Mouse (Mus musculus): Measurements from ENCODE around the gene Ttc7b. TPM values are rescaled to one million over a fixed set of nuclear protein-coding genes. Genes with fewer than 3 reads are reported as not detected.

The Ttc7b gene
- polyA plus RNA-seq, 1 experiment from 2014 or later: 2.4 TPM

GRCm38 (mm10) chr12:100323641-100324040 lies 197.0 kb downstream of the Ttc7b start:
- H3K36me3 ChIP-seq (ENCODE audit: control insufficient read depth, insufficient read depth, low read length): peaks cover 3% of the 10 kb centered on the region; the same call in 1 of the 2 replicates
- WGBS: 74% methylated on average over 2 of the region's 2 CpGs
- H3K9me3 ChIP-seq (ENCODE audit: control insufficient read depth, low read length): no peaks in the 10 kb centered on the region
- H3K4me2 ChIP-seq (replicated peaks; ENCODE audit: low read depth): no peak overlapping the region
- no peak for TF ChIP-seq EP300 (optimal IDR thresholded peaks at IDR 0.05)
- TF ChIP-seq CTCF (IDR thresholded peaks at IDR 0.05; ENCODE audit: low read depth): no peak
- H3K27ac ChIP-seq (replicated peaks): no peak overlapping the region
- H3K4me3 ChIP-seq (ENCODE audit: low read depth, low read length): no peak overlapping the region
- ATAC-seq (ENCODE audit: low FRiP score, low TSS enrichment) (no peak), DNase-seq (ENCODE audit: low spot score) (no peak)
- H3K9ac ChIP-seq (ENCODE audit: low read length): no peak overlapping the region
- H3K27me3 ChIP-seq (ENCODE audit: control insufficient read depth, insufficient read depth, low read length): no peaks in the 10 kb centered on the region
- no peaks in the 10 kb centered on the region for H3K4me1 ChIP-seq (replicated peaks; ENCODE audit: control insufficient read depth, insufficient read depth)

GRCm38 (mm10) chr12:100322225-100322624 lies 198.4 kb downstream of the Ttc7b start:
- ATAC-seq (ENCODE audit: low FRiP score, low TSS enrichment) (no peak), DNase-seq (ENCODE audit: low spot score) (no peak)
- peaks cover 3% of the 10 kb centered on the region; the same call in 1 of the 2 replicates for H3K36me3 ChIP-seq (ENCODE audit: control insufficient read depth, insufficient read depth, low read length)
- H3K9me3 ChIP-seq (ENCODE audit: control insufficient read depth, low read length): no peaks in the 10 kb centered on the region
- H3K9ac ChIP-seq (ENCODE audit: low read length): no peak overlapping the region
- no peak for TF ChIP-seq CTCF (IDR thresholded peaks at IDR 0.05; ENCODE audit: low read depth)
- TF ChIP-seq EP300 (optimal IDR thresholded peaks at IDR 0.05): no peak
- H3K27me3 ChIP-seq (ENCODE audit: control insufficient read depth, insufficient read depth, low read length): no peaks in the 10 kb centered on the region
- no peaks in the 10 kb centered on the region for H3K4me1 ChIP-seq (replicated peaks; ENCODE audit: control insufficient read depth, insufficient read depth)
- 83% methylated on average over 2 of the region's 2 CpGs for WGBS
- no peak overlapping the region for H3K4me2 ChIP-seq (replicated peaks; ENCODE audit: low read depth)
- H3K4me3 ChIP-seq (ENCODE audit: low read depth, low read length): no peak overlapping the region
- H3K27ac ChIP-seq (replicated peaks): no peak overlapping the region

- H3K27ac ChIP-seq (replicated peaks): no peak overlapping the region
- no peaks in the 10 kb centered on the region for H3K9me3 ChIP-seq (ENCODE audit: control insufficient read depth, low read length)
- H3K4me3 ChIP-seq (ENCODE audit: low read depth, low read length): no peak overlapping the region
- H3K4me2 ChIP-seq (replicated peaks; ENCODE audit: low read depth): no peak overlapping the region
- H3K36me3 ChIP-seq (ENCODE audit: control insufficient read depth, insufficient read depth, low read length): peaks cover 3% of the 10 kb centered on the region; the same call in 1 of the 2 replicates
- no peak for TF ChIP-seq CTCF (IDR thresholded peaks at IDR 0.05; ENCODE audit: low read depth)
- no peak for TF ChIP-seq EP300 (optimal IDR thresholded peaks at IDR 0.05)
- no peaks in the 10 kb centered on the region for H3K27me3 ChIP-seq (ENCODE audit: control insufficient read depth, insufficient read depth, low read length)
- DNase-seq (ENCODE audit: low spot score) (no peak), ATAC-seq (ENCODE audit: low FRiP score, low TSS enrichment) (no peak)
- no peak overlapping the region for H3K9ac ChIP-seq (ENCODE audit: low read length)
- H3K4me1 ChIP-seq (replicated peaks; ENCODE audit: control insufficient read depth, insufficient read depth): no peaks in the 10 kb centered on the region
- 87% methylated on average over 4 of the region's 4 CpGs for WGBS
Observed at GRCm38 (mm10) chr12:100321545-100321944, 199.1 kb downstream of the Ttc7b start.

GRCm38 (mm10) chr12:100319746-100320145 lies 200.9 kb downstream of the Ttc7b start:
- no peak overlapping the region for H3K9ac ChIP-seq (ENCODE audit: low read length)
- TF ChIP-seq EP300 (optimal IDR thresholded peaks at IDR 0.05): no peak
- TF ChIP-seq CTCF (IDR thresholded peaks at IDR 0.05; ENCODE audit: low read depth): no peak
- H3K4me2 ChIP-seq (replicated peaks; ENCODE audit: low read depth): no peak overlapping the region
- ATAC-seq (ENCODE audit: low FRiP score, low TSS enrichment): no peak
- H3K36me3 ChIP-seq (ENCODE audit: control insufficient read depth, insufficient read depth, low read length): no peaks in the 10 kb centered on the region
- no peak for DNase-seq (ENCODE audit: low spot score)
- no peaks in the 10 kb centered on the region for H3K27me3 ChIP-seq (ENCODE audit: control insufficient read depth, insufficient read depth, low read length)
- H3K9me3 ChIP-seq (ENCODE audit: control insufficient read depth, low read length): no peaks in the 10 kb centered on the region
- 80% methylated on average over 4 of the region's 4 CpGs for WGBS
- no peak overlapping the region for H3K27ac ChIP-seq (replicated peaks)
- H3K4me1 ChIP-seq (replicated peaks; ENCODE audit: control insufficient read depth, insufficient read depth): no peaks in the 10 kb centered on the region
- H3K4me3 ChIP-seq (ENCODE audit: low read depth, low read length): no peak overlapping the region

GRCm38 (mm10) chr12:100317936-100318335 lies 202.7 kb downstream of the Ttc7b start:
- H3K27ac ChIP-seq (replicated peaks): no peak overlapping the region
- H3K4me3 ChIP-seq (ENCODE audit: low read depth, low read length): no peak overlapping the region
- no peak overlapping the region for H3K4me2 ChIP-seq (replicated peaks; ENCODE audit: low read depth)
- WGBS: 58% methylated on average over 3 of the region's 3 CpGs
- no peaks in the 10 kb centered on the region for H3K4me1 ChIP-seq (replicated peaks; ENCODE audit: control insufficient read depth, insufficient read depth)
- H3K9ac ChIP-seq (ENCODE audit: low read length): no peak overlapping the region
- ATAC-seq (ENCODE audit: low FRiP score, low TSS enrichment) (no peak), DNase-seq (ENCODE audit: low spot score) (no peak)
- H3K9me3 ChIP-seq (ENCODE audit: control insufficient read depth, low read length): no peaks in the 10 kb centered on the region
- no peaks in the 10 kb centered on the region for H3K27me3 ChIP-seq (ENCODE audit: control insufficient read depth, insufficient read depth, low read length)
- H3K36me3 ChIP-seq (ENCODE audit: control insufficient read depth, insufficient read depth, low read length): no peaks in the 10 kb centered on the region
- TF ChIP-seq EP300 (optimal IDR thresholded peaks at IDR 0.05) (no peak), CTCF (IDR thresholded peaks at IDR 0.05; ENCODE audit: low read depth) (no peak)

GRCm38 (mm10) chr12:100316094-100316493 lies 204.5 kb downstream of the Ttc7b start:
- TF ChIP-seq EP300 (optimal IDR thresholded peaks at IDR 0.05) (no peak), CTCF (IDR thresholded peaks at IDR 0.05; ENCODE audit: low read depth) (no peak)
- no peak overlapping the region for H3K4me2 ChIP-seq (replicated peaks; ENCODE audit: low read depth)
- H3K27ac ChIP-seq (replicated peaks): no peak overlapping the region
- H3K4me3 ChIP-seq (ENCODE audit: low read depth, low read length): no peak overlapping the region
- no peaks in the 10 kb centered on the region for H3K36me3 ChIP-seq (ENCODE audit: control insufficient read depth, insufficient read depth, low read length)
- WGBS: 79% methylated on average over 9 of the region's 9 CpGs
- H3K9ac ChIP-seq (ENCODE audit: low read length): no peak overlapping the region
- H3K27me3 ChIP-seq (ENCODE audit: control insufficient read depth, insufficient read depth, low read length): no peaks in the 10 kb centered on the region
- no peaks in the 10 kb centered on the region for H3K9me3 ChIP-seq (ENCODE audit: control insufficient read depth, low read length)
- DNase-seq (ENCODE audit: low spot score) (no peak), ATAC-seq (ENCODE audit: low FRiP score, low TSS enrichment) (no peak)
- H3K4me1 ChIP-seq (replicated peaks; ENCODE audit: control insufficient read depth, insufficient read depth): no peaks in the 10 kb centered on the region
